Mouse (Mus musculus): Measurements from ENCODE around the gene Nipbl.

DNA sequence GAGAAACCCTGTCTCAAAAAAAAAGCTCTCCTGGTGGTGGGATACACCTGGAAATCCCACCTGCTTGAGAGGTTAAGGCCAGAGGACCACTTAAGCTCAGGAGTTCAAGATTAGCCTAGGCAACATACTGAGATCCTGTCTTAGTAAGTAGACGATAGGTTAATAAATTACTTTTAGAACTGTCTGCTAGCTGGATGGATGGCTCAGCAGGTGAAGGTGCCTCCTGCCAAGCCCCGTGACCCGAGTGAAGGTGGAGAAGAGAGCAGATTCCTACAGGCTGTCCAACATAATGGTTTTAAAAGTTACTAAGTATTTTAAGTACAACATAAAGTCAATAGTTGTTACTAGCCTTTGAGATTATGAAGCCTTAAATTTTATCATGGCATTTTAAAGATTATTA is 178.3 kb downstream of the Nipbl start:
- no peak for TF ChIP-seq CTCF (IDR thresholded peaks at IDR 0.05; ENCODE audit: control insufficient read depth, insufficient read depth, low read length)
- no peak for TF ChIP-seq POLR2A (IDR thresholded peaks at IDR 0.05; ENCODE audit: borderline replicate concordance, control insufficient read depth, low read depth, low read length)

Data from bone marrow, adult 2 months (tissue).